In the genomic region with DNA sequence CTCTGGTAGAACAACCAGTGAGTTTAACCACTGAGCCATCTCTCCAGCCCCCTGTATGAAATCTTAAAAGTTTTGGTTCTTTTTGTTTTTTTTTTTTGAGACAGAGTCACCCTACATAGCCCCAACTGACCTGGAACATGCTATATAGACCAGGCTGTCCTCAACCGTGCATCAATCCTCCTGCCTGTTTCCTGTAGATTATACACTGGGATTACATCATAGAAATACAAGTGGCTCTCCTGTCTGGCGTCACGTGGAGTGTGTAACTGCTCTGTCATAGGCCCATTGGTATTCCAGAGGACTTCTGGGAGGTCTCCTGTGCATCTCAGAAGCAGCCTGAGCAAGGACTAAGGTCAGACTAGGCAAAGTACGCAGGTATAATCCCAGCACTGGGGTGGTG, we compare ENCODE assay signal across 1 mouse cellular context.
TF ChIP-seq lines count a peak whose summit lies in the region.

No protein-coding gene starts in this region.

TF ChIP-seq in MEL, 35 proteins besides CTCF, POLR2A, EP300 and RAD21:
- 0 out of 2 replicates have a peak, but pooled peaks have one; percentile 40 for TF ChIP-seq HCFC1 (IDR thresholded peaks at IDR 0.05; ENCODE audit: low read depth, low read length)
- no peak for TF ChIP-seq NELFE (IDR thresholded peaks at IDR 0.05; ENCODE audit: low read depth, low read length)
- no peak for TF ChIP-seq E2F4 (IDR thresholded peaks at IDR 0.05; ENCODE audit: borderline replicate concordance, low read depth, low read length)
- TF ChIP-seq UBTF (IDR thresholded peaks at IDR 0.05; ENCODE audit: borderline replicate concordance, insufficient read depth, low read depth, low read length), result no peak
- TF ChIP-seq ZMIZ1 (IDR thresholded peaks at IDR 0.05; ENCODE audit: low read depth, low read length), result no peak
- TF ChIP-seq JUND (IDR thresholded peaks at IDR 0.05; ENCODE audit: low read depth, low read length), result no peak
- TF ChIP-seq MXI1 (IDR thresholded peaks at IDR 0.05; ENCODE audit: low read depth, low read length), result peak; percentile 53; the same call in 1 of the 2 replicates
- no peak; the same call in 1 of the 2 replicates for TF ChIP-seq POLR2AphosphoS2 (IDR thresholded peaks at IDR 0.05; ENCODE audit: low read length)
- TF ChIP-seq SIN3A (IDR thresholded peaks at IDR 0.05; ENCODE audit: low read length), result peak; percentile 51; the same call in 1 of the 2 replicates
- peak; percentile 94 for TF ChIP-seq USF1 (IDR thresholded peaks at IDR 0.05; ENCODE audit: low read depth, low read length)
- no peak for TF ChIP-seq ZKSCAN1 (IDR thresholded peaks at IDR 0.05; ENCODE audit: low read depth, low read length)
- TF ChIP-seq GABPA (IDR thresholded peaks at IDR 0.05; ENCODE audit: low read depth, low read length), result no peak
- no peak; the same call in 1 of the 2 replicates for TF ChIP-seq MEF2A (IDR thresholded peaks at IDR 0.05; ENCODE audit: extremely low read depth, insufficient replicate concordance, low read depth, low read length, poor library complexity, severe bottlenecking)
- no peak for TF ChIP-seq CHD1 (IDR thresholded peaks at IDR 0.05; ENCODE audit: low read depth, low read length)
- no peak for TF ChIP-seq MYB (IDR thresholded peaks at IDR 0.05; ENCODE audit: low read depth, low read length)
- TF ChIP-seq MAX (IDR thresholded peaks at IDR 0.05; ENCODE audit: low read length), result peak; percentile 87
- TF ChIP-seq ELF1 (IDR thresholded peaks at IDR 0.05; ENCODE audit: low read depth, low read length), result no peak
- TF ChIP-seq POLR2AphosphoS5 (IDR thresholded peaks at IDR 0.05; ENCODE audit: borderline replicate concordance, low read depth, low read length), result no peak
- peak in 1 of 2 experiments; percentile 78; a peak in 2 of 4 replicates for TF ChIP-seq USF2 (IDR thresholded peaks at IDR 0.05; ENCODE audit: borderline replicate concordance in 1 of 2, insufficient read depth in 1 of 2, low read depth in 1 of 2, low read length in 2 of 2)
- TF ChIP-seq NRF1 (IDR thresholded peaks at IDR 0.05; ENCODE audit: insufficient read depth, low read depth, low read length, poor library complexity, severe bottlenecking), result no peak
- no peak for TF ChIP-seq KAT2A (conservative IDR thresholded peaks at IDR 0.05; ENCODE audit: low read depth, low read length)
- no peak for TF ChIP-seq MAFK (IDR thresholded peaks at IDR 0.05; ENCODE audit: borderline replicate concordance, low read depth, low read length)
- no peak for TF ChIP-seq ZC3H11A (IDR thresholded peaks at IDR 0.05; ENCODE audit: low read depth, low read length)
- TF ChIP-seq ETS1 (IDR thresholded peaks at IDR 0.05; ENCODE audit: low read depth, low read length), result peak; percentile 91
- peak; percentile 84 for TF ChIP-seq TCF12 (IDR thresholded peaks at IDR 0.05; ENCODE audit: low read depth, low read length)
- TF ChIP-seq ZNF384 (IDR thresholded peaks at IDR 0.05; ENCODE audit: low read depth, low read length), result peak; percentile 73; the same call in 1 of the 2 replicates
- peak; percentile 67 for TF ChIP-seq BHLHE40 (IDR thresholded peaks at IDR 0.05; ENCODE audit: borderline replicate concordance, low read depth, low read length)
- no peak for TF ChIP-seq CHD2 (IDR thresholded peaks at IDR 0.05; ENCODE audit: low read length)
- TF ChIP-seq GATA1 (IDR thresholded peaks at IDR 0.05; ENCODE audit: low read depth, low read length), result peak; percentile 38; the same call in 1 of the 2 replicates
- TF ChIP-seq SMC3 (IDR thresholded peaks at IDR 0.05; ENCODE audit: low read depth, low read length), result no peak
- TF ChIP-seq MAZ (IDR thresholded peaks at IDR 0.05; ENCODE audit: low read depth, low read length), result no peak
- no peak for TF ChIP-seq TBP (IDR thresholded peaks at IDR 0.05; ENCODE audit: low read depth, low read length)
- peak; percentile 77 for TF ChIP-seq TAL1 (IDR thresholded peaks at IDR 0.05; ENCODE audit: low read length)
- TF ChIP-seq RCOR1 (IDR thresholded peaks at IDR 0.05; ENCODE audit: low read depth, low read length), result peak; percentile 40; the same call in 1 of the 2 replicates
- peak; percentile 60; the same call in 1 of the 2 replicates for TF ChIP-seq MYC (IDR thresholded peaks at IDR 0.05; ENCODE audit: low read depth, low read length)
